Mouse (Mus musculus) embryonic facial prominence, embryonic 10.5 days (tissue): ENCODE results near the gene Ptprb. TPM values are rescaled to one million over a fixed set of nuclear protein-coding genes. Genes with fewer than 3 reads are reported as not detected.
A peak's percentile ranks its signal among the peaks of the same experiment; 100 is the strongest.

ENCODE experiments used
- DNase-seq: peaks from one replicate; pipeline ENCODE4 v3.0.0-alpha.2; 2017; ENCODE audit warnings: low spot score
- H3K27ac ChIP-seq: fragments of 300-500 bp; sonication (generic); replicated peaks from 2 replicates; pipeline ENCODE4 v1.5.1; 2016; ENCODE audit warnings: mild to moderate bottlenecking
- H3K27me3 ChIP-seq: fragments of 300-500 bp; sonication (generic); replicated peaks from 2 replicates; pipeline ENCODE4 v1.6.1; 2016; ENCODE audit warnings: low read depth, mild to moderate bottlenecking; ENCODE audit not compliant: poor library complexity, severe bottlenecking
- H3K36me3 ChIP-seq: fragments of 300-500 bp; sonication (generic); replicated peaks from 2 replicates; pipeline ENCODE4 v1.6.1; 2016; ENCODE audit warnings: mild to moderate bottlenecking, moderate library complexity
- H3K4me1 ChIP-seq: fragments of 300-500 bp; sonication (generic); 2 replicates; pipeline ENCODE4 v1.6.1; 2016
- H3K4me3 ChIP-seq: fragments of 300-500 bp; sonication (generic); 2 replicates; pipeline ENCODE4 v1.5.1; 2016; ENCODE audit warnings: mild to moderate bottlenecking, moderate library complexity
- H3K9me3 ChIP-seq: fragments of 300-500 bp; sonication (generic); 2 replicates; pipeline ENCODE4 v1.6.1; 2016; ENCODE audit warnings: mild to moderate bottlenecking
- WGBS: fragments of 180-500 bp; shearing (Covaris S2); methylation state at CpG from one replicate; pipeline ENCODE4 v1.1.7; 2016; 5-methylcytosine and 5-hydroxymethylcytosine counted together
- polyA plus RNA-seq: library from polyadenylated mRNA; unstranded; fragments of >200 nt; fragmentation: Nextera tagmentation; extraction: Ambion mirVana; gene quantifications from 2 replicates; pipeline ENCODE4 v1.2.1, GENCODE M21; 2016

The Ptprb gene
- polyA plus RNA-seq, 1 experiment from 2014 or later = 2.0 TPM

- WGBS = 82% methylated on average over 4 of the region's 4 CpGs
- Histone ChIP-seq H3K9me3 (no peaks in the 10 kb centered on the region), H3K27ac (no peak overlapping the region), H3K27me3 (no peaks in the 10 kb centered on the region), H3K4me1 (peaks cover 4% of the 10 kb centered on the region; the same call in 1 of the 2 replicates), H3K4me3 (no peak overlapping the region), H3K36me3 (no peaks in the 10 kb centered on the region)
- DNase-seq = no peak
Measured at GRCm38 (mm10) chr10:116267434-116267822, 7.9 kb upstream of the Ptprb start.

- Histone ChIP-seq H3K27ac (no peak overlapping the region), H3K4me3 (no peak overlapping the region), H3K27me3 (no peaks in the 10 kb centered on the region), H3K36me3 (no peaks in the 10 kb centered on the region), H3K4me1 (peaks cover 4% of the 10 kb centered on the region; the same call in 1 of the 2 replicates), H3K9me3 (no peaks in the 10 kb centered on the region)
- DNase-seq = no peak
- WGBS = 66% methylated on average over 4 of the region's 4 CpGs
Measured at GRCm38 (mm10) chr10:116268343-116268742, 7.0 kb upstream of the Ptprb start.

GRCm38 (mm10) chr10:116270646-116271469, 4.5 kb upstream of the Ptprb start:
- Histone ChIP-seq H3K4me1 (peaks cover 4% of the 10 kb centered on the region; the same call in 1 of the 2 replicates), H3K27ac (no peak overlapping the region), H3K36me3 (no peaks in the 10 kb centered on the region), H3K27me3 (no peaks in the 10 kb centered on the region), H3K4me3 (no peak overlapping the region), H3K9me3 (no peaks in the 10 kb centered on the region)
- no peak for DNase-seq
- 81% methylated on average over 12 of the region's 12 CpGs for WGBS

- 88% methylated on average over 10 of the region's 10 CpGs for WGBS
- H3K27ac ChIP-seq = no peak overlapping the region
- H3K4me1 ChIP-seq = peaks cover 4% of the 10 kb centered on the region; the same call in 1 of the 2 replicates
- H3K9me3 ChIP-seq = no peaks in the 10 kb centered on the region
- DNase-seq = no peak
- H3K4me3 ChIP-seq = no peak overlapping the region
- no peaks in the 10 kb centered on the region for H3K27me3 ChIP-seq
- no peaks in the 10 kb centered on the region for H3K36me3 ChIP-seq
Measured at GRCm38 (mm10) chr10:116271470-116271915, 3.8 kb upstream of the Ptprb start.

GRCm38 (mm10) chr10:116272156-116272555, 3.2 kb upstream of the Ptprb start:
- H3K4me1 ChIP-seq = peaks cover 1% of the 10 kb centered on the region; the same call in 1 of the 2 replicates
- no peak overlapping the region for H3K27ac ChIP-seq
- WGBS = 80% methylated on average over 3 of the region's 3 CpGs
- H3K27me3 ChIP-seq = no peaks in the 10 kb centered on the region
- no peak overlapping the region for H3K4me3 ChIP-seq
- DNase-seq = no peak
- H3K9me3 ChIP-seq = no peaks in the 10 kb centered on the region
- H3K36me3 ChIP-seq = no peaks in the 10 kb centered on the region

GRCm38 (mm10) chr10:116286697-116287344, 11.5 kb downstream of the Ptprb start:
- Histone ChIP-seq H3K4me1 (no peaks in the 10 kb centered on the region), H3K4me3 (no peak overlapping the region), H3K9me3 (no peaks in the 10 kb centered on the region), H3K27me3 (no peaks in the 10 kb centered on the region), H3K27ac (no peak overlapping the region), H3K36me3 (no peaks in the 10 kb centered on the region)
- 84% methylated on average over 7 of the region's 7 CpGs for WGBS
- DNase-seq = no peak

GRCm38 (mm10) chr10:116288130-116288529, 12.8 kb downstream of the Ptprb start:
- WGBS = 63% methylated on average over 9 of the region's 9 CpGs
- DNase-seq = no peak
- H3K36me3 ChIP-seq = no peaks in the 10 kb centered on the region

GRCm38 (mm10) chr10:116290483-116290882, 15.2 kb downstream of the Ptprb start:
- no peaks in the 10 kb centered on the region for H3K27me3 ChIP-seq
- WGBS = 84% methylated on average over 4 of the region's 4 CpGs
- no peaks in the 10 kb centered on the region for H3K36me3 ChIP-seq
- H3K4me3 ChIP-seq = no peak overlapping the region
- DNase-seq = no peak
- H3K9me3 ChIP-seq = no peaks in the 10 kb centered on the region
- no peak overlapping the region for H3K27ac ChIP-seq
- no peaks in the 10 kb centered on the region for H3K4me1 ChIP-seq

More at GRCm38 (mm10) chr10:116288130-116288529, 12.8 kb downstream of the Ptprb start:
- Histone ChIP-seq H3K9me3 (no peaks in the 10 kb centered on the region), H3K27ac (no peak overlapping the region), H3K4me1 (no peaks in the 10 kb centered on the region), H3K4me3 (no peak overlapping the region), H3K27me3 (no peaks in the 10 kb centered on the region)

- WGBS = 68% methylated on average over 8 of the region's 8 CpGs
- no peaks in the 10 kb centered on the region for H3K9me3 ChIP-seq
- H3K27me3 ChIP-seq = no peaks in the 10 kb centered on the region
- no peak for DNase-seq
- H3K4me1 ChIP-seq = no peaks in the 10 kb centered on the region
- no peaks in the 10 kb centered on the region for H3K36me3 ChIP-seq
- no peak overlapping the region for H3K4me3 ChIP-seq
- no peak overlapping the region for H3K27ac ChIP-seq
Measured at GRCm38 (mm10) chr10:116291153-116291755, 15.9 kb downstream of the Ptprb start.

- no peak overlapping the region for H3K27ac ChIP-seq
- H3K9me3 ChIP-seq = no peaks in the 10 kb centered on the region
- H3K4me1 ChIP-seq = peaks cover 11% of the 10 kb centered on the region
- H3K36me3 ChIP-seq = no peaks in the 10 kb centered on the region
- peaks cover 25% of the 10 kb centered on the region for H3K27me3 ChIP-seq
- H3K4me3 ChIP-seq = no peak overlapping the region
- no peak for DNase-seq
- WGBS = 85% methylated on average over 4 of the region's 4 CpGs
Measured at GRCm38 (mm10) chr10:116296439-116296838, 21.1 kb downstream of the Ptprb start.

GRCm38 (mm10) chr10:116297854-116298253, 22.5 kb downstream of the Ptprb start:
- Histone ChIP-seq H3K9me3 (no peaks in the 10 kb centered on the region), H3K36me3 (no peaks in the 10 kb centered on the region), H3K4me1 (peaks cover 16% of the 10 kb centered on the region), H3K27ac (no peak overlapping the region), H3K4me3 (no peak overlapping the region), H3K27me3 (peaks cover 33% of the 10 kb centered on the region)
- WGBS = 71% methylated on average over 12 of the region's 12 CpGs
- no peak for DNase-seq

GRCm38 (mm10) chr10:116300824-116301223, 25.5 kb downstream of the Ptprb start:
- Histone ChIP-seq H3K9me3 (no peaks in the 10 kb centered on the region), H3K4me3 (peak overlapping the region; percentile 68), H3K4me1 (peaks cover 23% of the 10 kb centered on the region), H3K27ac (peak overlapping the region; percentile 63), H3K27me3 (peaks cover 43% of the 10 kb centered on the region), H3K36me3 (no peaks in the 10 kb centered on the region)
- WGBS = 12% methylated on average over 7 of the region's 7 CpGs
- DNase-seq = no peak
